Mouse (Mus musculus) common myeloid progenitor, adult 5-6 weeks (primary cell): ENCODE results near the gene Gm10271. TPM values are rescaled to one million over a fixed set of nuclear protein-coding genes. Genes with fewer than 3 reads are reported as not detected.

ENCODE experiments used
- ATAC-seq: replicated peaks from 2 replicates; pipeline ENCODE4 v1.8.0; 2016; ENCODE audit warnings: low read depth, mild to moderate bottlenecking, moderate TSS enrichment, inconsistent platforms; ENCODE audit not compliant: poor library complexity, severe bottlenecking
- total RNA-seq: library from RNA; stranded (forward); fragments of 200-1000, 187-1606 nt; gene quantifications from 2 replicates; pipeline ENCODE4 v1.2.3, GENCODE M21; 2017

The Gm10271 gene
- total RNA-seq, 1 experiment from 2014 or later: not detected

GRCm38 (mm10) chr10:116944144-116944543 is 28.3 kb downstream of the Gm10271 start:
- no peak for ATAC-seq

GRCm38 (mm10) chr10:116943025-116943424 is 29.4 kb downstream of the Gm10271 start:
- peak; percentile 58; the same call in 1 of the 2 replicates for ATAC-seq

GRCm38 (mm10) chr10:116935028-116935427 is 37.4 kb downstream of the Gm10271 start:
- ATAC-seq: no peak

GRCm38 (mm10) chr10:116933794-116934193 is 38.6 kb downstream of the Gm10271 start:
- ATAC-seq: no peak

GRCm38 (mm10) chr10:116932418-116932817 is 40.0 kb downstream of the Gm10271 start:
- ATAC-seq: no peak

- peak; percentile 62 for ATAC-seq
Measured at GRCm38 (mm10) chr10:116931497-116932179, 40.8 kb downstream of the Gm10271 start.

- no peak for ATAC-seq
Measured at GRCm38 (mm10) chr10:116930936-116931335, 41.5 kb downstream of the Gm10271 start.

- peak; percentile 64 for ATAC-seq
Measured at GRCm38 (mm10) chr10:116930506-116930905, 41.9 kb downstream of the Gm10271 start.

- ATAC-seq: no peak
Measured at GRCm38 (mm10) chr10:116928826-116929225, 43.6 kb downstream of the Gm10271 start.

GRCm38 (mm10) chr10:116926428-116927113 is 45.8 kb downstream of the Gm10271 start:
- ATAC-seq: peak; percentile 50

GRCm38 (mm10) chr10:116923651-116924495 is 48.5 kb downstream of the Gm10271 start:
- peak; percentile 45 for ATAC-seq

- ATAC-seq: no peak
Measured at GRCm38 (mm10) chr10:116922161-116922560, 50.2 kb downstream of the Gm10271 start.

GRCm38 (mm10) chr10:116921416-116921815 is 51.0 kb downstream of the Gm10271 start:
- no peak for ATAC-seq

GRCm38 (mm10) chr10:116920641-116921040 is 51.8 kb downstream of the Gm10271 start:
- ATAC-seq: no peak

GRCm38 (mm10) chr10:116919368-116920317 is 52.8 kb downstream of the Gm10271 start:
- ATAC-seq: peak; percentile 45

GRCm38 (mm10) chr10:116916581-116916980 is 55.8 kb downstream of the Gm10271 start:
- ATAC-seq: no peak

GRCm38 (mm10) chr10:116915286-116915685 is 57.1 kb downstream of the Gm10271 start:
- no peak for ATAC-seq

- no peak for ATAC-seq
Measured at GRCm38 (mm10) chr10:116914586-116914985, 57.8 kb downstream of the Gm10271 start.

GRCm38 (mm10) chr10:116913647-116914273 is 58.6 kb downstream of the Gm10271 start:
- ATAC-seq: no peak
